Mouse (Mus musculus): Measurements from ENCODE around the gene Rnf144b. TPM values are rescaled to one million over a fixed set of nuclear protein-coding genes. Genes with fewer than 3 reads are reported as not detected.
A peak's percentile ranks its signal among the peaks of the same experiment; 100 is the strongest.

Rnf144b gene
- polyA plus RNA-seq, 1 experiment from 2014 or later = 1.5 TPM

DNA sequence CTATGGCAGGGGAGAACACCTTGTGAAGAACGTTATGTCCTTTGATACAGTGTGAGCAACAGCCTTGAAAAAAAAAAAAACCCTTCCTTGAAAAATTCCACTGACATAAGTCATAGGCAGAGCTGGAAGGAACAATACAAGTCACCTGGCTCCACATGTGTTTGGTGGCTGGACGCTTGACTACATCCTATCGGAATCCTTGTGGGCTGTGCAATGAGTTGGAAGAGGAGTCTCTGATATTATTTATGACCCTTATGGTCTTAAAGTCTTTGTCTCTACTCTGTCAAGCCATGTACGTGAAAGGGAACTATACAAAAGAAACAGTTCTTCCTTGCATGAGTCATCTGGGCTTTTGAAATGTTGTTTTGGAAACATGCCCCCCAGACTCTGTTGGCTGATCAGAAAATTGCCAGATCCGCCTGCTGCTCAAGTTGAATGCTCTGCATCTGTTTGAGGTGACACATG lies 94.7 kb downstream of the Rnf144b start:
- Histone ChIP-seq H3K27ac (ENCODE audit: low read depth) (no peak overlapping the region), H3K4me3 (ENCODE audit: low read depth, low read length) (no peak overlapping the region), H3K27me3 (ENCODE audit: insufficient read depth, low read length) (no peaks in the 10 kb centered on the region), H3K9ac (no peak overlapping the region), H3K4me2 (no peak overlapping the region), H3K9me3 (ENCODE audit: low read depth, low read length) (no peaks in the 10 kb centered on the region), H3K4me1 (ENCODE audit: insufficient read depth) (no peaks in the 10 kb centered on the region), H3K36me3 (ENCODE audit: insufficient read depth) (no peaks in the 10 kb centered on the region)
- no peak for ATAC-seq (ENCODE audit: insufficient read depth)
- WGBS = 73% methylated on average over 5 of the region's 5 CpGs
- no peak for TF ChIP-seq CTCF (IDR thresholded peaks at IDR 0.05; ENCODE audit: low read depth)
- no peak for DNase-seq

DNA sequence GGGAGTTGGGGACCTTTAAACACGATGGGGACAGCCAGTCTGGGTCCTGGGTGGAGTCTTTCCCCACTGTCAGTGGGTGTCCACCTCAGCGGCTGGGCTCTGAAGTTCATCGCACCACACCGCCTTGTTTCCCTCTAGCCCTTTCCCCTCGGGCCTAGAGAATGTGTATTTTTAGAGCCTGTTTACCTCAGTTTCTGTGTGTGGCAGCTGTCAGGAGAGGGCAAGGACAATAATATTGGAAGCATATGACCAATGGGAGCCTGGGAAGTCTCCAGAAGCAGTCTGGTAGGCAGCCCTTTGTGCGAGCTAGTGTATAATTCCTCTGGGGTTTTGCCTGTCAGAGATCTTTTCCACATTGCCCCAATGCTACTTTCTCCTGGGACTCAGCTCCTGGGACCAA lies 95.9 kb downstream of the Rnf144b start:
- Histone ChIP-seq H3K36me3 (ENCODE audit: insufficient read depth) (no peaks in the 10 kb centered on the region), H3K4me2 (no peak overlapping the region), H3K9ac (no peak overlapping the region), H3K27me3 (ENCODE audit: insufficient read depth, low read length) (no peaks in the 10 kb centered on the region), H3K4me3 (ENCODE audit: low read depth, low read length) (no peak overlapping the region), H3K9me3 (ENCODE audit: low read depth, low read length) (no peaks in the 10 kb centered on the region), H3K27ac (ENCODE audit: low read depth) (no peak overlapping the region), H3K4me1 (ENCODE audit: insufficient read depth) (no peaks in the 10 kb centered on the region)
- no peak for TF ChIP-seq CTCF (IDR thresholded peaks at IDR 0.05; ENCODE audit: low read depth)
- ATAC-seq (ENCODE audit: insufficient read depth) (no peak), DNase-seq (no peak)
- WGBS = 65% methylated on average over 6 of the region's 6 CpGs

DNA sequence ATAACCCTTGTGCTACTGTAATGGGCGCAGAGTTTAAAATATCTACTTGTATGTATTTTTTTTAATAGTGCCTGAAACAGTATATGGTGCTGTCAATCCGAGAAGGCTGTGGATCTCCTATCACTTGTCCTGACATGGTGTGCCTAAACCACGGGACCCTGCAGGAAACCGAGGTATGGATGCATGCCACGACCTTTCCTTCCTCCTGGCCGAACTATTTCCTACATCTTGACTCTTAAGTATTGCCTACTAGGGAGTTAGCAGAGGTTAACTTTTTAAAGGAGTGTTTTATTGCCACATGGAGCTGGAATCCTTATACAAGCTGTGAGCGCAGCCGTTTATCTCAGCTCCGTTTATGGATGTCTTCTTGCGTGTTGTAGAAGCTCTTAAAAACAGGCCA lies 98.0 kb downstream of the Rnf144b start:
- Histone ChIP-seq H3K4me3 (ENCODE audit: low read depth, low read length) (no peak overlapping the region), H3K27ac (ENCODE audit: low read depth) (no peak overlapping the region), H3K4me2 (no peak overlapping the region), H3K4me1 (ENCODE audit: insufficient read depth) (0 out of 2 replicates have a peak, but pooled peaks cover 4% of the 10 kb centered on the region), H3K36me3 (ENCODE audit: insufficient read depth) (no peaks in the 10 kb centered on the region), H3K9ac (no peak overlapping the region), H3K27me3 (ENCODE audit: insufficient read depth, low read length) (no peaks in the 10 kb centered on the region), H3K9me3 (ENCODE audit: low read depth, low read length) (no peaks in the 10 kb centered on the region)
- no peak for DNase-seq
- no peak for ATAC-seq (ENCODE audit: insufficient read depth)
- TF ChIP-seq CTCF (IDR thresholded peaks at IDR 0.05; ENCODE audit: low read depth) = no peak
- WGBS = 74% methylated on average over 10 of the region's 10 CpGs

DNA sequence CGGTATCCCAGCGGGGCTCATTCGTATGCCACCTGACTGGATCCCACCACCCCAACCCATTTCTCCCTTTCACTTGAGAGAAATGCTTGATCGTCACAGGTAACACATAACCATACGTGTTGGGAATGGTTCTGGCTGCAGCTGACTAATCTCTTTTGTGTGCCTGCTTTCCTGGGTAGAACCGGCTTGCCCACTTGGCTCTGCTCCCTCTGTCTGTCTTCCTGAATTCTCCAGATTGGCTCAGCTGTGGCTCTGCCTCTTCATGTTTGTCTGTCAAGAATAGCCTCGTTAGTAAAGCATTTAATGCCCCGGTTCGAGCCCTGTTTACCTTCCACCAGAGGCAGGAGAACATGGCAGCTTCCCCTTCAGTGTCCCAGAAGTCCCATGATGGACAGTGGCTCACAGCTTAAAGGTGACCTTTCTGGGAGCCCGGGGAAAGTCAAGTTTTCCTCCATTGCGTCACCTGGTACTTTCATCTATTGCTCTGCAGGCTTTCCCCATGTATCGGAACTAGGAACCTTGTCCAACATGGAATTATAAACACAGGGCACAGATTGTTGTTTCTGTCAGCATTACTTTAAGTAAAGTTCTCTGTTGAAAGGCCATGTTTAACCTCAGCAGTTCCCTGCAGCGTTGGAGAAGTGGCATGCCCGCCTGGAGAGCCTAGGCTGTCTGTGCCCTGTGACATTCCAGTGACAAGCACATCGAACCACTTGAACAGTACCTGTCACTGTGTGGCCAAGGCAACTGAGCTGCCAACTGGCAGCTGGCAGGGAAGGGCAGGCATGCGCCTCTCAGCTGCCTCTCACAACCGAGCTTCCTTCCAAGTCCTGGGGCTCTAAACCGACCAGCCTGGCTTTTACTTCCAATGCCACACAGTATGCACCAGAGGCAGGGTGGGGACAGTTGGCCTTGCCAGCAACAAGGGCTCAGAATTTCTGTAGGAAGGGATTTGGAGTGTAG lies 101.4 kb downstream of the Rnf144b start:
- H3K9ac ChIP-seq = no peak overlapping the region
- H3K4me1 ChIP-seq (ENCODE audit: insufficient read depth) = 0 out of 2 replicates have a peak, but pooled peaks cover 4% of the 10 kb centered on the region
- ATAC-seq (ENCODE audit: insufficient read depth) (no peak; the same call in 1 of the 2 replicates), DNase-seq (peak; percentile 19)
- no peak overlapping the region; the same call in 1 of the 2 replicates for H3K27ac ChIP-seq (ENCODE audit: low read depth)
- 60% methylated on average over 18 of the region's 18 CpGs for WGBS
- no peak for TF ChIP-seq CTCF (IDR thresholded peaks at IDR 0.05; ENCODE audit: low read depth)
- H3K27me3 ChIP-seq (ENCODE audit: insufficient read depth, low read length) = no peaks in the 10 kb centered on the region
- no peak overlapping the region for H3K4me2 ChIP-seq
- H3K4me3 ChIP-seq (ENCODE audit: low read depth, low read length) = no peak overlapping the region
- H3K36me3 ChIP-seq (ENCODE audit: insufficient read depth) = no peaks in the 10 kb centered on the region
- H3K9me3 ChIP-seq (ENCODE audit: low read depth, low read length) = no peaks in the 10 kb centered on the region

DNA sequence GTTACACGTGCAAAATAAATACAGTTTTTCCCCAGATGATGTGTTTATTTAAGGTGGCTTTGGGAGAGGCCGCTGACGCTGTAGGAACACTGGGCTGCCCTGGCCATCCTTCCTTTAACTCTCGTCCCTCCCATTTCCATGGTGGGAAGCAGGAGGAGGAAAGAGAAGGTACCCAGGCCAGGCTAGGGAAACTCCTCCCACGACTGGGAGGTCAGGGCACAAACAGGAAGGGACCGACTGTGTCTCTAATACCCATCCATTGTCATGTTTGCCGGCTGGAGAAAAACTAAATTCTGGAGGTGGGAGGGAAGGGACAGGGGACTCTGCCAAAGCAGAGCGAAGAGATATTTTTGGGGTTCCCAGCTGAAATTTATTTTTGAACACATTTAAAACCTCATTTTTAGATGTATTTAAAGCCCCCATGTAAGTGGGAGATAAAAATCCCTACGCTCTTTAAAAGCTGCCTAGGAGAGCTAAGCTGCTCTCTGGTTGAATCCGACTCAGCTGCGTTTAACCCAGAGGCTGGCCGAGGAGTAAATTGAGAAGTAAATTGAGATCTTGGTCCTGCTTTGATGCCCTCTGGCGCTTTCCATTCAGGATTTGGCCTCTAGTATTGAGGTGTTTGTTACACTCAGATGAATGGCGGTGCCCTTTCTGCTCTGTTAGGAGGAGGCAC lies 102.3 kb downstream of the Rnf144b start:
- WGBS = 21% methylated on average over 14 of the region's 14 CpGs
- no peak; the same call in 1 of the 2 replicates for ATAC-seq (ENCODE audit: insufficient read depth)
- no peaks in the 10 kb centered on the region for H3K27me3 ChIP-seq (ENCODE audit: insufficient read depth, low read length)

DNA sequence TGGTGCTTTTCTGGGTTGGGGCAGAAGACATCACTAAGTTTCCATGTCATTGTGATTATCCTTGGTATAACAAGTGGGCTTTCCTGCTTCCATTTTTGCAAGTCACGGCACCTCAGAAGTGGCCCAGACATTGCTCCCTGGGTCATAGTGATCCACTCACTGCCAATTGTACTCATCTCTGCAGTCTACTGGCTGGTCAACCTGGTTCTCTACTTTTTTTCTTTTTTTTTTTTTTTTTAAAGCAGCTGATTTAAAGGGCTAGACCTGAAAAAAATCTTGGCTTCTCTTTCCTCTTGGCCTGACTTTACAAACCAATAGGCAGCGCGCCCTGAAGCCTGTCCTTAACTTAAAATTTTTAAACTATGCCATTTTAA lies 102.9 kb downstream of the Rnf144b start:
- DNase-seq = no peak
- Histone ChIP-seq H3K4me3 (ENCODE audit: low read depth, low read length) (no peak overlapping the region), H3K4me2 (no peak overlapping the region), H3K27me3 (ENCODE audit: insufficient read depth, low read length) (no peaks in the 10 kb centered on the region), H3K9me3 (ENCODE audit: low read depth, low read length) (no peaks in the 10 kb centered on the region), H3K36me3 (ENCODE audit: insufficient read depth) (no peaks in the 10 kb centered on the region), H3K4me1 (ENCODE audit: insufficient read depth) (0 out of 2 replicates have a peak, but pooled peaks cover 4% of the 10 kb centered on the region), H3K9ac (no peak overlapping the region), H3K27ac (ENCODE audit: low read depth) (no peak overlapping the region)
- TF ChIP-seq CTCF (IDR thresholded peaks at IDR 0.05; ENCODE audit: low read depth) = no peak
- no peak for ATAC-seq (ENCODE audit: insufficient read depth)
- 83% methylated on average over 3 of the region's 3 CpGs for WGBS

More for the DNA sequence above, 102.3 kb downstream of the Rnf144b start:
- Histone ChIP-seq H3K4me1 (ENCODE audit: insufficient read depth) (0 out of 2 replicates have a peak, but pooled peaks cover 4% of the 10 kb centered on the region), H3K27ac (ENCODE audit: low read depth) (no peak overlapping the region; the same call in 1 of the 2 replicates), H3K9ac (no peak overlapping the region), H3K9me3 (ENCODE audit: low read depth, low read length) (no peaks in the 10 kb centered on the region), H3K4me3 (ENCODE audit: low read depth, low read length) (no peak overlapping the region), H3K36me3 (ENCODE audit: insufficient read depth) (no peaks in the 10 kb centered on the region), H3K4me2 (no peak overlapping the region)
- TF ChIP-seq CTCF (IDR thresholded peaks at IDR 0.05; ENCODE audit: low read depth) = no peak
- DNase-seq = peak; percentile 39

DNA sequence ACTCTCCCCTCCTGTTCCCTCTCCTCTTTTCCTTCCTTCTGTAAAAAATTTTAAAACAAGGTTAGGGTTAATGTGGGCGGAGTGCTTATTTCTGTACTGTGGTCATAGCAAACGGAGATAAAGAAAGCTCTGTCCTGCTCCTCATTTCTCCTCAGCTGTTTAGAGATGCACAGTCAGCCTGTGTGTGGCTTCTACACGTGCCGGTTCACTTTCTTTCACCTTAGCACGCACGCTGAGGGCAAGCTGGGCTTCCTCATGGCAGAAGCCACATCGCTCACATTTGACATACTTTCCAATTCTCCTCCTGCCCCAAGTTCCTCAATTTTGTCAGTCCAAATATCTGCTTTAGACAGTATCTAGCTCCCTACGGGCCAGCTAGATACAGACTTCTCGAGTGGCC lies 103.3 kb downstream of the Rnf144b start:
- Histone ChIP-seq H3K4me3 (ENCODE audit: low read depth, low read length) (no peak overlapping the region), H3K27me3 (ENCODE audit: insufficient read depth, low read length) (no peaks in the 10 kb centered on the region), H3K36me3 (ENCODE audit: insufficient read depth) (no peaks in the 10 kb centered on the region), H3K9me3 (ENCODE audit: low read depth, low read length) (no peaks in the 10 kb centered on the region), H3K4me1 (ENCODE audit: insufficient read depth) (0 out of 2 replicates have a peak, but pooled peaks cover 4% of the 10 kb centered on the region), H3K4me2 (no peak overlapping the region), H3K27ac (ENCODE audit: low read depth) (no peak overlapping the region), H3K9ac (no peak overlapping the region)
- DNase-seq (no peak), ATAC-seq (ENCODE audit: insufficient read depth) (no peak)
- TF ChIP-seq CTCF (IDR thresholded peaks at IDR 0.05; ENCODE audit: low read depth) = no peak
- WGBS = 79% methylated on average over 9 of the region's 9 CpGs
